Comparison of ENCODE assay signal across 25 mouse cellular contexts in the genomic region with DNA sequence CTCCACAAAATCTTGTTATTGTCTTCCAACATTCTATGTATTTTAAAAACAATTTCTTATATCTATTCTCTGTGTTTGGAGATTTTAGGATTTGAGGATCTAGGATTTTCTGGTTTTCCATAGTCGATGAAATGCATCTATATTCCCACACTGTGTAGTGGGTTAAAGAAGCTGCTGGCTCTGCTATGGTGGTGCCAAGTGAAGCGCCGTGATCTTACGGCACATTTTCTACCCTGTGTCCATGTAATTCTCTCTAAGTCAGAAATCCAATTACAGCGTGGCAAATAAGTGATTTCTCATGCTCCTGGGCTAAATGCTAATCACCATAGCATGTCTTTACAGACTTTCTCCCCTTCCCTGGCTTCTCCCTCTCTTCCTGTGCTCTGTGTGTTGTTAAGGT.
"Had no signal": no experiment of that assay in that cellular context is flagged by ENCODE, and none has a peak within 500 bp of the region (broad histone marks: within the 10 kb centered on the region; RNA-seq: fewer than 3 reads in every experiment).

No protein-coding gene starts in this region.

- ATAC-seq: hindbrain, embryonic 16.5 days; inflammation-experienced regulatory T-cells, adult 6 months; intestine, embryonic 15.5 days; intestine, postnatal 0 days had no signal

- H3K4me1 ChIP-seq: heart, embryonic 10.5 days; heart, embryonic 12.5 days; hindbrain, embryonic 10.5 days; hindbrain, embryonic 12.5 days; intestine, embryonic 15.5 days; limb, embryonic 13.5 days; limb, embryonic 15.5 days had no signal

- H3K4me2 ChIP-seq: heart, embryonic 12.5 days; hindbrain, embryonic 12.5 days; hindbrain, embryonic 14.5 days; intestine, embryonic 15.5 days; limb, embryonic 13.5 days; limb, embryonic 15.5 days had no signal

- H3K4me3 ChIP-seq: gastrocnemius, adult 2 months; heart, embryonic 10.5 days; heart, embryonic 12.5 days; hindbrain, embryonic 10.5 days; hindbrain, embryonic 12.5 days; intestine, embryonic 15.5 days; layer of hippocampus, adult 2 months; left cerebral cortex, adult 2 months; limb, embryonic 13.5 days; limb, embryonic 15.5 days had no signal

- H3K36me3 ChIP-seq: heart, embryonic 10.5 days; heart, embryonic 12.5 days; hindbrain, embryonic 10.5 days; hindbrain, embryonic 12.5 days; intestine, embryonic 15.5 days; limb, embryonic 13.5 days; limb, embryonic 15.5 days had no signal

- H3K9ac ChIP-seq: heart, embryonic 12.5 days; hindbrain, embryonic 12.5 days; hindbrain, embryonic 14.5 days; intestine, embryonic 15.5 days; limb, embryonic 13.5 days; limb, embryonic 15.5 days had no signal

- DNase-seq: gastrocnemius, adult 2 months; gastrocnemius, postnatal 10 days; gastrocnemius, postnatal 25 days; heart, adult 18-20 months; heart, postnatal 10 days; heart, postnatal 4 days; kidney, adult 18-20 months; kidney, adult 8-10 months; kidney, postnatal 10 days; kidney, postnatal 25 days; kidney, postnatal 4 days; left cerebral cortex, postnatal 4 days had no signal

- H3K27me3 ChIP-seq: heart, embryonic 12.5 days; hindbrain, embryonic 12.5 days; intestine, embryonic 15.5 days; limb, embryonic 13.5 days; limb, embryonic 15.5 days had no signal

- H3K27ac ChIP-seq: gastrocnemius, adult 2 months; heart, embryonic 10.5 days; hindbrain, embryonic 10.5 days; hindbrain, embryonic 12.5 days; hindbrain, embryonic 14.5 days; intestine, embryonic 15.5 days; layer of hippocampus, adult 2 months; left cerebral cortex, adult 2 months; limb, embryonic 13.5 days; limb, embryonic 15.5 days had no signal

- H3K9me3 ChIP-seq: heart, embryonic 10.5 days; heart, embryonic 12.5 days; hindbrain, embryonic 10.5 days; hindbrain, embryonic 12.5 days; intestine, embryonic 15.5 days; limb, embryonic 13.5 days; limb, embryonic 15.5 days had no signal
